Mouse (Mus musculus) embryo, embryonic 11 days (tissue): ENCODE measurements around the gene Col20a1.

Source experiments
- DNase-seq: peaks from one replicate; pipeline ENCODE4 v3.0.0-alpha.2; 2015

Gene Col20a1

DNA sequence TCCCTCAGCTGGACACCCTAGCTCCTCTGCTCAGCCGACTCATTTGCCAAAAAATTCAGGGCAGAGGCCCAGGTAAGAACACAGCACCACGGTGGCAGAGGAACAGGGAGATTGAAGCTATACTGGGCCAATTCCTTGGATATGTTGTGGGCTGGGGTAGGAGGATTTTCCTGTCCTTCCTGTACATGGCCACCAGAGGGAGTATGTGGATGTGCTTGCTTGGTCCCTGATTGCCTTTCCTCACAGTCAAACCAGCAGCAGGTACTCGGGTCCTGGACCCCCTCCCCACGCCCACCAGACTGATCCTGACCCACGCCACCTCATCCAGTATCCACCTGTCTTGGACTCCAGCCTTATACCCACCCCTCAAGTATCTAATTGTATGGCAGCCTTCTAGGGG lies 10.1 kb downstream of the Col20a1 start:
- peak; percentile 64 for DNase-seq

DNA sequence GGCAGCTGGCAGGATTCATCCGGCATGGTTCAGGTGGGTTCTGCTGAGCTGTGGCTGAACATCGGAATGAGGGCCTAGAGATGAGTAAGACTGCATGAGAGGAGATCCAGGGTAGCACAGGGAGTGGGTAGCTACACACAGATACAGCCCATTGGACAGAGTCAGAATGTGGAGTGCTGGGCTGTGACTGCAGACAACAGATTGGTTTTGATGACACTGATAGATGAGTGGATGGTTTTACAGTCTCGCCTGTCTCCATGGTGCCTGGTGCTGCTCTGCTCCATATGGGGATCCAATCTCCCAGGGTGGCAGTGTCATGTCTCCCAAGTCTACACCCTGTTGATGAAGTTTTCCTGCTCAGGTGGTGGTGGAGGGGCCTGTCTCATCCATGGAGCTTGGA lies 10.6 kb downstream of the Col20a1 start:
- no peak for DNase-seq

DNA sequence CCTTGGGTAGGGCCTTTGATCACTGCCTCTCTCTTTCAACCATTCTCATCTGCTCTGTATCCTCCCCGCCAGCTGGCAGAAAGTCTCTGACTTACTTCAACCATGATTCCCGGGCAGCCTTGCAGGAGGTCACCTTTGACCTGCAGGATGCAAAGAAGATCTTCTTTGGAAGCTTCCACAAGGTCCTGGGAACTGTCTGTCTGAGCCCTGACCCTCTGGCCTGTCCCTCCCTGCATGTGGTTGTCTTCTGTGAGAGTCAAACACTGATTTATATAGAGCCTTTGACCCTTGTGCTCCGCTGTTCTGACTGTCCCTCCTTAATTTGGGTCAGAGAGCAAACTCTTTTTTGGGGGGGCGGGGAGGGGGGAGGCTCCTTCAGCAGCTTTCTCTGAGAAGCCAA lies 20.7 kb downstream of the Col20a1 start:
- DNase-seq: peak; percentile 20

DNA sequence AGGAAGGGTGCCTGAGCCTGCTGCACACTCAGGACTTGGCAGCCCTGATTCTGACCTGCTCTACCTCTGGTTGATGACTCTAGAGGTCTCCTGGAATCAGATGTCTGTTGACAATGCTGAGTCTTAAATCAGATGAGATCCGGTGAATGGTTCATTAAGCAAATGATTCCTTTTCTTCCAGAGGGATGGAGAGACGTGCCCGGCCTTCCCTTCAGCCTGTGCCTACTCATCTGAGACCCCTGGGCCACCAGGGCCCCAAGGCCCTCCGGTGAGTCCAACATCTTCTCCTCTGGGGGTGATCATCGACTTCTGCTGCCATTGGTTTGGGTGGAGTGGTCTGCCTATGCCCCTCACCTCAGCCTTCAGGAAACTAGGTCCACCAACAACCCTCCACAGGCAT lies 22.0 kb downstream of the Col20a1 start:
- DNase-seq: no peak

DNA sequence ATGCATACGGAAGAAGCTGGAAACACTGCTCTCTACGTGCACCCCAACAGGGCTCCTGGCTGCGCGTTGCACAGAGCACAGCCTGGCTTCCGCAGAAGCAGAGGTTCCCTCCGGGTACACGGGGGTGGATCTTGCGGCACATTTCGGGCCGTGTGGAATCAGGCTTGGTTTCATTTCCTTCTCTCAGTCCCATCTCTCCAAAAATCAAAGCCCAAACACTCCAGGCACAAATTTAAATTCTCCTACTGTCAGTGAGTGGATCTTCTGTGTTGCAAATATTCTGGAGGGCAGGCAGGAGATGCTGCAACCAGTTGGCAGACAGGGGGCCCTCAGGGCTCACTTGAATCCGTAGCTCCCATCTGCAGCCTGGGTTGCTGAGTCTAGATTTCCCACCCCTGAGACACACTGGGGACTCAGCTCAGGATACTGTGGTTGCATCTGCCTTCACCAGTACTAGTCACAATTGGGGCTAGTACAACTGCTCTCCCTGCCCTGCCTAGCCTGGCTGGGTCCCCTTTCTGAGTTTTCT lies 45.1 kb downstream of the Col20a1 start:
- no peak for DNase-seq

DNA sequence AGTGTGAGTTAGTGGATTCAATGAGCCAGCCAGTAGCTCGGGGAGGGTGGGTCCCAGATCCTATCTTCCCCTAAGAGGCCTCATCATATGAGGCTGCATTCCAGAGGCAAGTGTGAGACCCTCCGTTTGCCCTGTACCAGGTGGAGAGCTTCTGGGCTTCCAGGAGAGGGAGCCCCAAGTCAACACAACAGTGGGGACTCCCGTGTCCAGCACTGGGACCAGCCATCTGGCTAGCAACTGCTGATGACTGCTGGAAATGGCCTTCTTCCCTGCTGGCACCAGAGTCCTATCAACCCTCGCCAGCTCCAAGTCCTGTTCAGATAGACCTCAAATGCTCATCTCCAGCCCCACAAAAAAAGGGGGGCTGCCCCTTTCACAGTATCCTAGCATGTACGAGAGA lies 46.1 kb downstream of the Col20a1 start:
- peak; percentile 42 for DNase-seq

DNA sequence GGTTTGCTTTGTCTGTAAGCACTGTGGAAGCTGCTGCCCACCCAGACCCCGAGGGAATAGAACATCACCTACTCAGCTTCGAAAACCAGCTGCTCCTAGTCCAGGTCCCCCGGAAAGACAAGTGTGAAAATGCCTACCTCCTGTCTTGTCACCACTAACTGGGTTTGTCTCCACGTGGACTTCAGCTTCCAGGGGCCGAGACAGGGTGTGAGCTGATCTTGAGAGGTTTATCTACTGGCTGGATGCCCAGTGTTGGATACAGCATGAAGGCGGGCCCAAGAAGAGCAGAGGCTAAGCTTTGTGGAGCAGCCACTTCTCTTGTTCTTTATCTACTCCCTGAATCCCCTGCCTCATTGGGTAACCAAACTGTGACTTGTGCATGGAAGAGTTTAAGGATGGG lies 47.0 kb downstream of the Col20a1 start:
- DNase-seq: no peak

DNA sequence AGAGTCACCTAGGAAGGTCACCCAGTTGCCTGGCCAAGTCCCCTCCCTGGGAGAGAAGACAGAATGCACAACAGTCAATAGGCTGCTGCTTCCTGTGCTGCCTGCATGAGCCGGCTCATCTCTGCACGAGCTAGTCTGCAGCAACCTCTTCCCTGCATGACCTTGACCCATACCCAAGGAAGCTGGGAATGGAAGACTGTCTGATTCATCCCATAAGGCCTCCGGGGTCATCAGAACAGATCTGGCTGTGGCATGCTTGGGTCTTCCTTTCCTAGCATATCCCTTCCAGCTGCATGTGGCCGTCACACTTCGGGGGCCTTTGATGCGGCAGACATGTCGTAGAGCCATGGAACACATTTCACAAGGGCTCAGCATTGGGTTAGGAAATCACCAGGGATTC lies 48.9 kb downstream of the Col20a1 start:
- no peak for DNase-seq

DNA sequence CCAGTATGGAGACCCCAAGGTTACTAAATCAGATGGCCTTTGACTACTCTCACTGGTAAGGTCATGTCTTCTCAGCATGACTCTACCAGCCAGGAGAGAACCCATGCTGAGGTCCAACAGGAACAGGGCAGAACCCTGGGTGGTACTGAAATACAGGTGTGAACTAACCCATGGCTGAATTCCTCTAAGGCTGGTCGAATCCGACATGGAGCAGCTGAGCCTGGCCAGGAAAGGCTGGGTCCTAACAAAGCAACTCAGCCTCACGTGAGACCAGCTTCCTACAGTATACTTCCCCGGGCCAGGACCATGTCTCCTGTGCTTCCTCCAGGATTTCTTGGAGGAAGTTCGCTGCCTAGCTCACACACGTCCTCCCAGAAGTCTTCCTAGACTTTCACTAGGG lies 50.2 kb downstream of the Col20a1 start:
- no peak for DNase-seq

DNA sequence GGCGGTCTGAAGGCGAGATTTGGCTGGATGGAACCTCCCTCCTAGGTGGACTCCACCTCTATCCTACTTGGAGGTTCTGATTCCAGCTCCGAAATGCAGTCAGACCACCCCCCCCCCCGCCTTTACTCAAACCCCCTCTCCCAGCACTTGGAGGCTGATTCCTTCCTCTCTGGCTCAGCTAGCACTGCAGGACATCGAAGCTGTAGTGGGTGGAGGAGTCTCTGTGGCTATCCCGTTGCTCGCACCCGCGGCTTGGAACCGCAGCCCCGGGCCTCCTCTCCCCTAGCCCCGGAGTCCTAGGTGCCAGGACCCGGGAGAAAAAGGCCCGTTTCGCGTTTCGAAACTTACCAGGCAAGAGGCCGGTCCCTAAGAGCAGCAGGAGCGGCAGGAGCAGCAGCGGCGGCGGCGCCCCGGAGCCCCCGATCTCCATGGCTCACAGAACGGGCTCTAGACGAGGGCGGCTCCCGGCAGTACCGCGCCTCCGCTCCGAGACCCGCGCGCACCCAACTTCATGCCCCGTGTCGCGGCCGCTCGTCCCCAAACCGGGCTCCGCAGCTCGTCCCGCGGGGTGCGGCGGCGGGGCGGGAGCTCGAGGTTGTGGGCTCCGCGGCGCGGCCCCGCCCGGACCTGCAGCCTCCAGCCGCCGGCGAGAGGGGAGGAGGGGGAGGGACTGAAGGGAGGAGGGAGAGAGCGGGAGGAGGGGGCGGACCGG lies 52.5 kb downstream of the Col20a1 start:
- peak; percentile 75 for DNase-seq

DNA sequence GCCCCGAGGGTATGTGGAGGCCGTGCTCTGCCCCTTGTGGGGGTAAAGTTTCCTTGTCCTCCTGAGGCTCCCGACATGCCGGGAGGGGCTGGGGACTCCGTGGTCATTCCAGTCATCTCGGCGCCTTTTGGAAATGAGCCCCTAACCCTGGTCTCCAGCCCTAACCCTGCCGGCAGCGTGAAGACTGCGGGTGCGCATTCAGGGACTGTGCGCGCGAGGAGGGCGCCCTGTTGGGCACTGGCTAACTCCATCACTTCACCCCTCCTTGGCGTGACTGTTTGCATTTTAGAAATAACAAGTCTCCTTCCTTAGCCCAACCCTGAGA lies 53.0 kb downstream of the Col20a1 start:
- no peak for DNase-seq

DNA sequence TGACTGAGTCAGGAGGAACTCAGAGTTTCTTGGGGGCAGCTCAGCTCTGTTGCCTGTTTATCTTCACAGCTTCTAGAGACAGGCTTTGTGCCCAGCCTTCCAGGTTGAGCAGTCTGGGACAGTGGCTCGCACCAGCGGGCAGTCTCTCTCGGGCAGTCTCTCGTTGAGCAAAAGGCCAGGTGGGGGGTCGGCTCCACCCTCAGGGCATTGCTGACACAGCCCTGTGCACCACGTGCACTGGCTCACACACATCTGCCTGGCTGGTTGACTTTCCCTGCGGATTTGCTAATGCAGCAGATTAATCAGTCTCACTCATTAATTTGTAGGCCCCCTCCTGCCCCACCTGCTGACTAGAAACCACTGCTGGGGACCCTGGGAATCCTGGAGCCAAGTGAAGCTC lies 55.6 kb downstream of the Col20a1 start:
- DNase-seq: peak; percentile 28

DNA sequence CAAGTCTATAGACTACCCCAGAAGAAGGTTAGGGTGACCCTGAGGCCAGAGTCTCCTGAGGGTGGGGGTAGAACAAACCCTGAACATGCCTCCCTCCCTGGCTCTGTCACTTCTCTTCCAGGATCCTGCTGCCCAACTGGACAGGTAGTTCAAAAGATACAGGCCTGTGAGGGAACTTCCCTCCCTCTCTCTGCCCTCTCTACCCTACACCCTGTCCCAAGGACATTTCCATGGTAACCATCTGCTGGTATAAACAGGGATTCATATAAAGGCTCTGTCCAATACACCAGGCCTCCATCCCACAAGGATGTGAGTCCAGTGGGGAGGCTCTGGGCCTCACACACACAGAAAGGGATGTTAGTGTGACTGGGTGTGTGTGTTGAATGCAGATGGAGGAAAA lies 56.0 kb downstream of the Col20a1 start:
- peak; percentile 44 for DNase-seq

DNA sequence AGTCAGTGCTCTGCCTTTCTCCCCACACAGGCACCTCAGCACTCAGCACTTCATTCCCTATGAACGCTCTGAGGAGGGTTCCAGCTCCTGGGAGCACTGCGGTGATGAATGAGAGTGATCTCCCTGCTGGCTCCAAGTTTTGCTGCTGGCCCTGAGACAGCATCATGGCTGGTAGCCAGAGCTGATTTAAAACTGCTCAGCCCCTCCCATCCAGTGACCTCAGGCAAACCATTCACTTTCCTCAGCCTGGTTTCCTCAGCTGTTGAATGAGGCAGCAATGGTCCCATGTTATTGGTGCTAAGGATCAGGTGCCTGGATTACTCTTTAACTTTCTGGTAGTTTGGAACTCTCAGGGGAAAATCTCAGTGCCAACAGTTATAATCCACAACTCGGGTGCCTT lies 57.1 kb downstream of the Col20a1 start, which contains the start of gene Chrna4:
Chrna4 (minus strand) TSS at position 110 of the 400 bp plus-strand sequence.
- peak; percentile 35 for DNase-seq

DNA sequence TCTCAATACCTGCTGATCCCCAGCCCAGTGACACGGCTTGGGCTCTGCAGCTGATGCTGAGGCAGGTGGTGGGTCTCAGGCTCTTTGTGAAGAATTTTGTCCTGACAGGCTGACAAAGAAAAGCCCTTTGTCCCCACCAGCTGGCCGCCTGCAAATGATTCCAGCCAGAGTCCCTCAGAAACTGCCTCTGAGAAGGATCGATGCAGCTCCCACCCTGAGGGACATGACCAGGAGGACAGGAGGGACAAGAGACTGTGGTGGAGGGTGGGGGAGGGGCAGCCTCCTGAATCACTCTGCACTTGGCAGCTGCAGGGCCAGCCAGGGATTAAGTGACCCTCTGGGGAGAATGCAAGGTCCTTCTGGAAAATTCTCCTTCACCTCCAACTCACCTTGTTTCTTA lies 57.7 kb downstream of the Col20a1 start:
- DNase-seq: peak; percentile 60

DNA sequence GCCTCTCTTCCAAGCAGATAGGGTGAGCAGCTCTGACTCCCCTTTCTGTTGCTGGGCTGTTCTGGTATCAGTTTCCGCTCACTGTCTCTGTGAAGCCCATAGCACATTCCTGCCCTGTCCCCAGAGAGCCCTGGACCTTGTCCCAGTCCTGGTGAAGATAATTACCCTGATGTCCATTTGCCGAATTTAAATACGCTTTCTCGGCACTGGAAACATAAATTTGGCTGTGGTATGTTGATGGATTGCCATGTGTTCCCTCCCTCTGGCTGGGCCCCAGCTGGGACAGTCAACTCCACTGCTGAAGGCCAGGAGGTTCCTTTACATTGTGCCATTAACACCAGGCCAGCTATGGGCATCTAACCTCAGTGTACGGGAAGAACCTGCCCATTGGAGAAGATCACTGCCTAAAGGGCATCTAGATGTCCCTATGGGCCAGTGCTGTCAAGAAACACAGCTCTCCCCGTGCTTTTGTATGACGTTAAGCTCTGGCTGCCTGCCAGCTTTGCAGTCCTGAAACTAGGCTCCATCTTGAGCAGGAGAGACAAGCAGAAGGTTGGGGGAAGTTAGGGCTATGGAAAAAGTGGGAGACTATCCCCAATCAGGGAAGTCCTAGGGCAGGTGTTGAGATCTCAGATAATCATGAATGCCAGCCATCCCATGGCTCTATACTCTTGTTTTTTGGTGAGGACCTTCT lies 62.1 kb downstream of the Col20a1 start:
- DNase-seq: no peak

DNA sequence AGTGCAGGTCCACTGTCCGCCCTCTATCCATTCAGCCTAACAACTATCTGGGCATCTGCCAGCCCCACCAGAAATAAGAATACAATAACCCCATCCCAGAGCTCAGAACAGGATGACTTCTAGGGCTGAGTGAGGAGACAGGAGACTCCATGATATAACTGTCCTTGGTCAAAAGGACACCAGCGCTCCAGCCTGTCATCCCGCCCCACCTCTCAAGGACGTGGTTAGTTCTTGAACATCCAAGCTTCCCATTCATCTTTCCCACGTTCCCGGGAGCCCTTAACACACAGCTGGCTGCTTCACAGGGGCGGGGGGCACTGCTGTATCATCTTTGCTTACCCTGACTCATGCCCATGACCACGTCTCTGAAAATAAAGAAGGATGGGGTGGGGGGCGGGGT lies 62.7 kb downstream of the Col20a1 start:
- DNase-seq: no peak

DNA sequence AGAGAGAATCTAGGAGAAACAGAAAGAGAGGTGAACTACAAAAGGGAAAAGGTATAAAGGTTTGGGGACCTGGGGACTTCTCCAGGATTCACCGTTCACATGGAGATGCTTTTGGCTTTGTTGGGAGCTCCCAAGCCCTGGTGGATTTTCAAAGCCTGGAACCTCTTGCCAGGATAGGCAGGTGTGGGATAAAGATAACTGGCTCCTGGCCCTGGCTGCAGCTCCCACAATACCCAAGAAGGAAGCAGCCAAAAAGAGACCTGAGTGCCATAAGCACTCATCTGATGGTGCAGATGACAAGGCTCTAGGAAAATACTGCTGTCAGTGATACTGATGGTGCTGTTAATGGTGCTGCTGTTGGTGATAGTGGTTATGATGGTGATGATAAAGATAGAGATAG lies 65.8 kb downstream of the Col20a1 start:
- DNase-seq: no peak

DNA sequence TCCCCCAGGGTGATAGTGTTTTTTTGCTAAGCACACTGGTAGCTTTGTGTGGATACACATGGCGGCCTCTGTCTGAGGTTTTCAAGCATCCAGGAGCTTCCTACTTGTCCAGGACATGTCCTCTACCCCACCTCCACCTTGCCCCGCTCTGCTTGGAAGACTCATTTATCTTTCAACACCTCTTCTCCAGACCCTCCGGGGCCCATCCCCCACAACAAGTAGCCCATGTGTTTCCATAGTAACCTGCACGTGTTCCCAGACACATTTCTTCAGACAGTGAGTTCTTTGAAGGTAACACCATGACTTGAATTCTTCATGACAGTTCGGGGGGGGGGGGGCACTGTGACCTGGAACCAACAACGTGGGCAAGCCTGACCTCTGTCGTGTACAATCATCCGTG lies 71.0 kb downstream of the Col20a1 start:
- DNase-seq: peak; percentile 47

DNA sequence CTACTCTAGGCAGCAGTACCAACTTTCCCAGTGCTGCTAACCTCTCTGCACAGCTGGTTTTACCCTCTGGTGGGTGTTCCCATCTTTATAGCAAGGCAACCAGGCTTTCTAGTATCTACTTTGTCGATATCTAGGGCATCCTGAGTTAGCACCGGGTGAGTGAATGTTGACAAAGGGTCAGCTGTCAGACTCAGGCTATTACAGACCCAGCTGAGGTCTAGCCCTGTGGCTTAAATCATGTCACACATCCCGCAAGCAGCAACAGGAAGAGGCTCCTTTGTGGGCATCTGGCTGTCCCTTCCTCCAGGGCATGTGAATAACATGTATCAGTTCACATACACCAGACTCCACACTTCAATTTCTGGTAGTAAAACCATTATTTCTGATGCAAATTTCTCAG lies 71.9 kb downstream of the Col20a1 start:
- peak; percentile 18 for DNase-seq

DNA sequence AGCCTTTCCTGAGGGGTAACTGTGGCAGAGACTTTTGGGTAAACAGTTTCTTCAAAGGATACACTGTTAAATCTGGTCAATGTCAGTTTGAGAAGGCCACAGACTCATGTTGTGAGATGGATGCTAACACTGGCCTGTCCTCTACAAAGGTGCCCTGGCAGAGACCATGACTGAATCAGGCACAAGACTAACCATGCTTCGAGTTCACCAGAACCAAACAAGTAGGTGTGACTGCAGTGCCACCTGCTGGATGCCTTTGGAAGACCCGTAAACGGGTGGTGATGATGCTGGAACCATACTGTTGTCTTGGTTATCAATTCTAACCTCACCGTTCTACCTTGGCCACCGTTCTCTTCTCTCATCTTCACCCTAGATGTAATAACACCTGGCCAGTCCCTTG lies 73.8 kb downstream of the Col20a1 start:
- DNase-seq: peak; percentile 86

DNA sequence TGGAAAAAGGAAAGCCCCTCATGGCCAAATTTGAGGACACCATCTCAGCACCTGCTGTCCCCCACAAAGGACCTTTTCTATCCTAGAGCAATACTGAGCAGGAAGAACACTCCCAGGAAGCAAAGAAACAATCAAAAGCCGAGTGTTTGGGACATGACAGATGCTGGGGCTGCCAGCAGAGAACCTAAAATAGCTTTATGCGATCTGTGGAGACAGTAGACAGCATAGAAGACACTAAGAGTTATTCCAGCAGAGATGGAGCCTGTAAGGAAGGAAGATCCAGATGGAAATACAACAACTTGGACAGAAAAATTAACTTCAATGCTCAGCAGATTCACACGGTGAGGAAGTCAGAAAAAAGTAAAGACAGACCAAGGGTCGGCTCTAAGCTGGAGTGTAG lies 79.5 kb downstream of the Col20a1 start:
- no peak for DNase-seq
